Mouse (Mus musculus): ENCODE measurements around the gene Arrdc2.

- no peak for TF ChIP-seq CTCF (IDR thresholded peaks at IDR 0.05; ENCODE audit: extremely low read depth, insufficient read length, insufficient replicate concordance, low read depth, low read length)
- no peak for TF ChIP-seq POLR2A (IDR thresholded peaks at IDR 0.05; ENCODE audit: low read depth, low read length)
These were observed 22.8 kb downstream of the Arrdc2 start for GRCm38 (mm10) chr8:70816679-70817078.
